Mouse (Mus musculus) embryonic stem cell, embryonic (primary cell): ENCODE measurements at regions not wholly inside any gene's neighbourhood (a gene's known extent, or its start where the extent isn't known, plus 50 kb on each side); places are given as distances from the start of the nearest gene placed in this dataset.

ENCODE experiments used
- CTCF ChIA-PET, 4 experiments: fragments of 300-600 bp in 2 of 4; fragments of 350-600 bp in 2 of 4; sonication (Branson Sonifier 250); formaldehyde crosslinking; loops; one replicate each; lab custom pipeline; 2022; ENCODE audit warnings: inconsistent platforms in 2 of 4; lab: Charles Lee
- POLR2A ChIA-PET, 4 experiments: fragments of 300-600 bp in 2 of 4; fragments of 350-600 bp in 2 of 4; sonication (Branson Sonifier 250); formaldehyde crosslinking; loops; one replicate each; lab custom pipeline; 2022; ENCODE audit warnings: antibody characterized with exemption in 4 of 4, inconsistent platforms in 1 of 4; lab: Charles Lee

- POLR2A ChIA-PET = no interaction called here
- CTCF ChIA-PET = no interaction called here
Observed at GRCm38 (mm10) chr6:100517662-100518061, 153.3 kb downstream of the Shq1 start.

- ChIA-PET CTCF (interaction anchor here in 3 of 4 experiments (0.7 to 1.6 kb wide), 3 partner anchors 14 to 252 kb away, joined by 3 to 4 read pairs (median 3); no protein-coding TSS in a partner anchor), POLR2A (interaction anchor here in 2 of 4 experiments (0.6 to 1.1 kb wide), 3 partner anchors 14 to 153 kb away, joined by 4 to 5 read pairs (median 4); no protein-coding TSS in a partner anchor)
Observed at GRCm38 (mm10) chr6:100512676-100513075, 158.3 kb downstream of the Shq1 start.

GRCm38 (mm10) chr6:100510676-100511075 is 160.3 kb downstream of the Shq1 start:
- POLR2A ChIA-PET = interaction anchor here in 3 of 4 experiments (0.5 to 1.4 kb wide), 7 partner anchors 10 to 222 kb away, joined by 3 to 4 read pairs (median 3); no protein-coding TSS in a partner anchor
- CTCF ChIA-PET = interaction anchor here in 2 of 4 experiments (0.9 to 1.5 kb wide), 3 partner anchors 9 to 29 kb away, joined by 3 read pairs; no protein-coding TSS in a partner anchor

- POLR2A ChIA-PET = interaction anchor here in 3 of 4 experiments (0.6 to 1.7 kb wide), 7 partner anchors 18 to 566 kb away, joined by 3 to 9 read pairs (median 4); no protein-coding TSS in a partner anchor
- CTCF ChIA-PET = interaction anchor here in 1 of 4 experiments (0.5 kb wide), 1 partner anchor 67 kb away, joined by 4 read pairs; no protein-coding TSS in a partner anchor
Observed at GRCm38 (mm10) chr6:100505506-100506247, 165.3 kb downstream of the Shq1 start.

GRCm38 (mm10) chr6:100502961-100503782 is 167.8 kb downstream of the Shq1 start:
- ChIA-PET CTCF (interaction anchor here in 2 of 4 experiments (0.5 to 1.5 kb wide), 2 partner anchors 25 to 513 kb away, joined by 3 read pairs; no protein-coding TSS in a partner anchor), POLR2A (interaction anchor here in 3 of 4 experiments (0.6 to 2.3 kb wide), 7 partner anchors 12 to 264 kb away, joined by 3 to 7 read pairs (median 3); no protein-coding TSS in a partner anchor)

GRCm38 (mm10) chr6:100502139-100502538 is 168.8 kb downstream of the Shq1 start:
- CTCF ChIA-PET = interaction anchor here in 2 of 4 experiments (0.6 to 1.5 kb wide), 3 partner anchors 11 to 257 kb away, joined by 3 to 6 read pairs (median 3); no protein-coding TSS in a partner anchor
- POLR2A ChIA-PET = interaction anchor here in 2 of 4 experiments (0.6 to 4.9 kb wide), 9 partner anchors 18 to 428 kb away, joined by 3 to 26 read pairs (median 3); no protein-coding TSS in a partner anchor

- POLR2A ChIA-PET = interaction anchor here in 3 of 4 experiments (0.7 to 5.7 kb wide), 20 partner anchors 11 to 228 kb away, joined by 3 to 61 read pairs (median 4); no protein-coding TSS in a partner anchor
- CTCF ChIA-PET = interaction anchor here in 3 of 4 experiments (0.5 to 1.1 kb wide), 5 partner anchors 11 to 1555 kb away, joined by 3 read pairs; no protein-coding TSS in a partner anchor
Observed at GRCm38 (mm10) chr6:100500741-100501140, 170.2 kb downstream of the Shq1 start.

GRCm38 (mm10) chr6:100500060-100500459 is 170.9 kb downstream of the Shq1 start:
- ChIA-PET CTCF (interaction anchor here in 2 of 4 experiments (0.5 to 1.1 kb wide), 4 partner anchors 12 to 1554 kb away, joined by 3 read pairs; no protein-coding TSS in a partner anchor), POLR2A (interaction anchor here (0.6 to 5.7 kb wide), 37 partner anchors 11 to 293 kb away, joined by 3 to 61 read pairs (median 6); no protein-coding TSS in a partner anchor)

- ChIA-PET POLR2A (interaction anchor here (0.5 to 5.7 kb wide), 106 partner anchors 9 to 521 kb away, joined by 3 to 61 read pairs (median 4); partner anchors contain the start of gene Ppp4r2 (in 1 of the 4)), CTCF (interaction anchor here in 3 of 4 experiments (0.5 to 1.5 kb wide), 14 partner anchors 10 to 226 kb away, joined by 3 to 6 read pairs (median 3); no protein-coding TSS in a partner anchor)
Observed at GRCm38 (mm10) chr6:100498861-100499271, 172.1 kb downstream of the Shq1 start.

- ChIA-PET CTCF (interaction anchor here in 3 of 4 experiments (0.6 to 1.4 kb wide), 10 partner anchors 15 to 225 kb away, joined by 3 to 4 read pairs (median 3); no protein-coding TSS in a partner anchor), POLR2A (interaction anchor here (0.6 to 5.7 kb wide), 81 partner anchors 8 to 511 kb away, joined by 3 to 61 read pairs (median 5); partner anchors contain the start of gene Ppp4r2 (in 2 of the 4))
Observed at GRCm38 (mm10) chr6:100498126-100498525, 172.8 kb downstream of the Shq1 start.

GRCm38 (mm10) chr6:100496135-100496534 is 174.8 kb downstream of the Shq1 start:
- CTCF ChIA-PET = interaction anchor here in 1 of 4 experiments (0.6 kb wide), 1 partner anchor 166 kb away, joined by 4 read pairs; no protein-coding TSS in a partner anchor
- POLR2A ChIA-PET = interaction anchor here in 2 of 4 experiments (3.9 to 5.7 kb wide), 2 partner anchors 14 to 119 kb away, joined by 26 to 61 read pairs; no protein-coding TSS in a partner anchor

- ChIA-PET POLR2A (interaction anchor here in 3 of 4 experiments (0.6 to 5.7 kb wide), 3 partner anchors 56 to 118 kb away, joined by 3 to 61 read pairs (median 5); no protein-coding TSS in a partner anchor), CTCF (no interaction called here)
Observed at GRCm38 (mm10) chr6:100495131-100495530, 175.8 kb downstream of the Shq1 start.

- ChIA-PET POLR2A (interaction anchor here in 2 of 4 experiments (0.6 to 1.0 kb wide), 3 partner anchors 9 to 32 kb away, joined by 3 to 5 read pairs (median 3); no protein-coding TSS in a partner anchor), CTCF (interaction anchor here in 1 of 4 experiments (0.5 kb wide), 1 partner anchor 138 kb away, joined by 4 read pairs; no protein-coding TSS in a partner anchor)
Observed at GRCm38 (mm10) chr6:100493558-100493957, 177.4 kb downstream of the Shq1 start.

- POLR2A ChIA-PET = interaction anchor here in 2 of 4 experiments (0.8 to 1.8 kb wide), 7 partner anchors 9 to 221 kb away, joined by 3 to 8 read pairs (median 4); no protein-coding TSS in a partner anchor
- CTCF ChIA-PET = no interaction called here
Observed at GRCm38 (mm10) chr6:100491811-100492210, 179.1 kb downstream of the Shq1 start.

- ChIA-PET POLR2A (interaction anchor here in 2 of 4 experiments (0.8 to 1.8 kb wide), 7 partner anchors 8 to 220 kb away, joined by 3 to 8 read pairs (median 4); no protein-coding TSS in a partner anchor), CTCF (interaction anchor here in 1 of 4 experiments (0.6 kb wide), 1 partner anchor 38 kb away, joined by 4 read pairs; no protein-coding TSS in a partner anchor)
Observed at GRCm38 (mm10) chr6:100490920-100491712, 179.8 kb downstream of the Shq1 start.

- ChIA-PET POLR2A (interaction anchor here in 3 of 4 experiments (0.8 to 3.7 kb wide), 9 partner anchors 14 to 106 kb away, joined by 3 to 42 read pairs (median 5); no protein-coding TSS in a partner anchor), CTCF (interaction anchor here in 2 of 4 experiments (0.6 to 0.7 kb wide), 3 partner anchors 14 to 33 kb away, joined by 3 to 4 read pairs (median 3); no protein-coding TSS in a partner anchor)
Observed at GRCm38 (mm10) chr6:100483836-100484235, 187.1 kb downstream of the Shq1 start.
